Mouse (Mus musculus) cerebellum, adult 11 months (tissue): Measurements from ENCODE around the gene Txlng.
"Not testable (repeated sequence)": the region's sequence is repeated elsewhere in the genome, so short reads cannot be mapped to it uniquely, and the experiment has no call there.

Experiments
- DNase-seq: peaks from one replicate; pipeline ENCODE4 v3.0.0; 2022

Txlng gene

GRCm38 (mm10) chrX:162829203-162829708 is at the start of gene Txlng:
Txlng (minus strand) TSS chrX:162829454.
- DNase-seq: peak; percentile 94

GRCm38 (mm10) chrX:162878236-162878635 is 49.0 kb upstream of the Txlng start:
- no peak for DNase-seq

GRCm38 (mm10) chrX:162873761-162874160 is 44.5 kb upstream of the Txlng start:
- DNase-seq: no peak

DNA sequence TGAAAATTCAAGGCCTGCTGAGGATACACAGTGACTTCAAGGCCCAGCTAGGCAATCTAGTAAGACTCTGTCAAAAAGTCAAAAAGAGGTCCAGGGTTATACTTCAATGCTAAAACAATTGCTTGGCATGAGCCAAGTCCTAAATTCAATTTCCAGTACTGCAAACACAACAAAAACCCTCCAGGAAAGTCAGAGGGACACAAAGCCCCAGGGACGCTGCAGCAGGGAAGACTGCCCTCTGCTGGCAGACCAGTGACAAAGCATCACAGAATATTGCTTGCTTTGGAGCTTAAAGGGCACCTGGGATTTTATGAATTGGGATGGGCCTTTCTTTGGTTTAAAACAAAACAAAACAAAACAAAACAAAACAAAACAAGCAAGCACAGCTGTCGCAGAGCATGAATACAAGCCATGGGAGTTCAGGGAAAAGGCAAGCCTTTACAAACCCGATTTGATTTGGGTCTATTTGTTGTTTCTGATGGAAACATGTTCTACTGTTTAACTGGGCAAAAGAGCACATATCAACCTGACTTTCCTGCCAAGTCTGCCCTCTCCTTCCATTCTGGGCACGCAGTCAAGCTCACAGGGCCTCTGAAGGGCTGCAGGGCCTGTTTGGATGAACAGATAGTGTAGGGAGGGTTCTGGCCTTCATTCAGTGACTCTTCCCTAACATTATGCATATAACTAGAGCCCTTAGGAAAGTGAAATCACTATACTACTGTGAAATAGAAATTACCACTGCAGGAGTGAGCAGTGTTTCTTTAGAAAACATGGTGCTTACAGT is 42.7 kb upstream of the Txlng start:
- no peak for DNase-seq

GRCm38 (mm10) chrX:162868294-162868965 is 39.2 kb upstream of the Txlng start:
- DNase-seq: no peak

DNA sequence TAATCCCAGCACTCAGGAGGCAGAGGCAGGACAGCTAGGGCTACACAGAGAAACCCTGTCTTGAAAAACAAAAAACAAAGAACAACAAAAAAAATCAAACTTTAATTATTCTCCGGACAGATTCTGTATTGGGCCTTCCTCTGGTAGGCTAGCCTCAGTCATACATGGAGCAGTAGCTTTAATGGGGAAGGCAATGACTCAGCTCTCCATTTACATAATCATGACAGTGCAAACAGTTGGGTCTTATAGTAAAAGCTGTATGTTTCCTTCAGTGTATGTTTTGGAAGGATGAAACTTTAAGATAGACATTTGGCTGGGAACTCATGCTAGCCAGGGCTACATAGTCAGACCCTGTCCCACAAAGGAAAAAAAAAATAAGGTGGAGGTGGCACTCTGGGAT is 19.4 kb upstream of the Txlng start:
- DNase-seq: no peak

DNA sequence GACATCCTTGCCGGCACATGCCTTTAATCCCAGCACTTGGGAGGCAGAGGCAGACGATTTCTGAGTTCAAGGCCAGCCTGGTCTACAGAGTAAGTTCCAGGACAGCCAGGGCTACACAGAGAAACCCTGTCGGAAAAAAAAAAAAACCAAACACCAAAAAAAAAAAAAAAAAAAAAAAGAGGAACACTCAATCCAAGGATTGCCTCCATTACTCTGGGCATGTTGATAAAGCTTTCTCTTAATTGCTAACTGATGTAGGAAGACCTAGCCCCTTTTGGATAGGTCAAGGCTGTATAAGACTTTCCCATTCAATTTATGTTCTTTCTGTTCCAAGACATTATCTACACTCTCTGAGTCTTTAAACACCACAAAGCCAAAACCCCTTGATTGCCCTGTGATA is 16.3 kb upstream of the Txlng start:
- no peak for DNase-seq

GRCm38 (mm10) chrX:162844447-162845100 is 15.3 kb upstream of the Txlng start:
- DNase-seq: no peak

- no peak for DNase-seq
Measured at GRCm38 (mm10) chrX:162832101-162832500, 2.8 kb upstream of the Txlng start.

DNA sequence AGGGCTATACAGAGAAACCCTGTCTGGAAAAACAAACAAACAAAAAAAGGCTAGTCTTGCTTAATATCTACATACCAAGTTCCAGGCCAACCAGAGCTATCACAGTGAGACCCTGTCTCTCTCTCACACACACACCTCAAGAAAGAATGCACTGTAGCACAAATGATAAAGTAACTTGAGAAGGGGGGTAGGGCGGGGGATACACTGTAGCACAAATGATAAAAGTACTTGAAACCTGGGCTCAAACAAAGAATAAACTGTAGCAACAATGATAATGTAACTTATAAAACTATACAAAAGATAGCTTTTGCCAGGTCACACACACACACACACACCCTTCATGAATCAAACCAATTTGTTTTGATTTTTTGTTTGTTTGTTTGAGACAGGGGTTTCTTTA is 2.3 kb upstream of the Txlng start:
- DNase-seq: no peak

DNA sequence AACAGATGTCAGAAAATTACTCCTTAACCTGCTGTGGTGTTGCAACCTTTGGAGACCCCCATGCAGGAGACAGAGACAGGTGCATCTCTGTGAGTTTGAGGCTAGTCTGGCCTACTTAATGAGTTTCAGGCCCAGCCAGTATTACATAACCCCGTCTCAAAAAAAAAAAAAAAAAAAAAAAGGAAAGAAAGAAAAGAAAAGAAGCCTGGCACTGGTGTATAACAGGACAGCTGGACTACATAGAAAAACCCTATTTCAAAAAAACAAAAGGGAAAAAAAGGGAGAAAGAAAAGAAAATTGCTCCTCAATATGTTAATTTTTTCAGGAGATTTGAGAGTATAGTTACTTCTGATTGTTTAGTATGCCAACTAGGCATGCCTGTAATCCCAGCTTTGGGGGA is 1.8 kb upstream of the Txlng start:
- no peak for DNase-seq

- not testable (repeated sequence) for DNase-seq
Measured at GRCm38 (mm10) chrX:162830313-162830712, 1.1 kb upstream of the Txlng start.

- no peak for DNase-seq
Measured at GRCm38 (mm10) chrX:162829741-162830140, 487 bp upstream of the Txlng start.

DNA sequence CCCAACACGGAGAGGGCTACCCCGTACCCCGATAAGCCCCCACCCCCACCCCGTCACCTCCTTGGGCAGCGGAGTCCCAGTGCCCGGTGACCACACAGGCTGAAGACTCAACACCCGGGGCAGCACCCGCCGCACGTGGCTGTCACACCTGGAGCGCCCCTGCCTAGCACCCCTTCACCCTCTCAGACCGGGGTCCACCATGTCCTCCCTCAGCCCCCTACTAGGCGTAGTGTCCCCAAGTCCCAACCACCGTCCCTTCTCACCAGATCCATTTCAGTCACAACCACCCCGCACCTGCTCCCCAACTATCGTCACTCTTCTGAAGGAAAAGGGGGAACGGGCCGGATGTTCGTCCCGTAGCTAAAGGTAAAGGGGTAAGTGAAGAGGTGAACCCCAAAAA is 471 bp downstream of the Txlng start:
- DNase-seq: no peak

DNA sequence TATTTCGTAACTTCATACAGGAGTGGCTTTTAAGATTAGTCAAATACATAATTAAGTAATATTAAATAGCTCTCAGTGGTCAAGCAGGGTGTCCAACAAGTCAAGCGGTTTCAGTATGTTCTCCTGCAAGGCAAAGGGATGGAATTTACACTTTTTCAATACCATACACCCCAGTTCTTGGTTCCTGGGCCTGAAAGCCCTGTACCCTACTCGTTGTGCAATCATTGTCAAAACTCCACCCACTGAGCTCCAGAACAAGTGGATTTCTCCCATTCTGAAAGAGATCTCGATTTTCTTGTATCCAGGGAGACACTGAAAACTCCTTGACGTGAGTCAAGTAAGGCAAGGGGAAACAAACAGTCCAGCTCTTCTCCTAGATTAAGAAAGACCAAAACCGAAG is 1.2 kb downstream of the Txlng start:
- no peak for DNase-seq

- DNase-seq: peak; percentile 44
Measured at GRCm38 (mm10) chrX:162800371-162800770, 28.9 kb downstream of the Txlng start.

GRCm38 (mm10) chrX:162791392-162791791 is 37.9 kb downstream of the Txlng start:
- not testable (repeated sequence) for DNase-seq

DNA sequence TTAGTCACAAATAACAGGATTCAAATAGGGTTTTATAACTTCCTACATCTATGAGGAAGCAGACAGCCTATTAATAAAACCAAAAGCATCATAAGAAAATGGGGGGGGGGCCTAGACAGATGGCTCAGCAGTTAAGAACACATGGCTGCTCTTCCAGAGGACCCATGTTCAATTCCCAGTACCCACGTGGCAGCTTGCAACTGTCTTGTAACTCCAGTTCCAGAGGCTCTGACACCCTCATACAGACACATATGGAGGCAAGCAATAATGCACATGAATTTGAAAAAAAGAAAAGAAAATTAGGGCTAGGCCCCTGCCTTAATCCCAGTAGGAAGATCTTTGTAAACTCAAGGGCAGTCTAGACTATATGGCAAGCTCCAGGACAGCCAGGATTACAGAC is 40.9 kb downstream of the Txlng start:
- DNase-seq: no peak

- DNase-seq: no peak
Measured at GRCm38 (mm10) chrX:162770726-162771125, 58.5 kb downstream of the Txlng start.

DNA sequence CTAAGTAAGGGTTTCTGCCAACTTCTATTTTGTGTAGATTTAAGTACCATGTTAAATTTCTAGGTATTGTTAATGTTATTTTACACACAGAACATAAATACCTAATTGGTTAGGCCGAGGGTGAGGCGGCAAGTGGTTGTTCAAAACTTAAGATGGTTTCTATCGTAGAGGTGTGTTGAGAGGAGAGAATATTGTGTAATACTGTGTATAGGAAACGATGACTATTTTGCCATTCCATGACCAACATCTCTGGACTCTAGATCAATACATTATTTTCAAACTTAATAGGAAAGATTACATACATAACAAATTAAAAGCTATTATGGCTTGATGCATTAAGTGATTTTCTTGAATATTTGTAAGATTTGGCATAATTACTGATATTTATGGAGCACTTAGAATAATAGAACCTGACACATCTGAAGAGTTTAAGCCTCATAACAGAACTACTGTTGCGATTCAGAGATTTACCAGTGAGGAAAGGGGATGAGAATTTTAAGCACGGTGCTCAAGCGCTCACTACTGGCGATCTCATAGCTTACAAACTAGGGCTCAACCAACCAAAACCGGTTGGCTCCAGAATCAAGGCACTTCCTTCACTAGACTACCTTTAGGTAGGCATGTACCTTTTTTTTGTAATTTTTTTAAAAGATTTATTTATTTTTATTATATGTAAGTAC is 67.4 kb downstream of the Txlng start:
- DNase-seq: no peak

DNA sequence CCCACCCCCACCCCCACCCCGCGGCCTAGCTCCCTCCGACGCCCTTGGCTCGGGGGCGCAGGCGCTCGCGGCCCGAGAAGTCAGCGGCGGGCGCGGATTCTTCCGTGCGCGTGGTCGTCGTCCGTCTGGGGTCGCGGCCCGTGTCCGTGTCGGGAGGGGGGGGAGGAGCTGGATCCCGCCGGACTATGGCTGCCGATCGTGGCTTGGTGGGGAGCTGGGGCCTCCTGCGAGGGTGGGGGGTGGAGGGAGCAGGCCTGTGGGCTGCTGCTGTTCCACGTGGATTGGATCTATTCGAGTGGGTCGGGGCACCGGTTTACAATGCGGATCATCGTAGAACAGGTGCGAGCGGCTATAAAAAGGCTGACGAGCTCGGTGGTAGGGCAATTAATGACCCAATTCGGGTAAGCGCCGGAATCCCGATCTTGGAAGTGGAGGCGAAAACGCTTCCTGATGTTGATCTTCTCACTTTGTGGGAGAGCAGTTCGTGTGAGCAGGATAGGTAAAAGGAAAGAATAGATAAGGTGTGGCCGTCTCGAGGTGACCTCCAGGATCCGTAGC is 68.2 kb downstream of the Txlng start:
- DNase-seq: peak; percentile 32

- peak; percentile 90 for DNase-seq
Measured at GRCm38 (mm10) chrX:162760115-162760942, 68.9 kb downstream of the Txlng start, which contains the start of gene Rbbp7. Rbbp7 (plus strand) TSS chrX:162760402.
